Mouse (Mus musculus) stomach, postnatal 0 days (tissue): ENCODE results near the gene Olfr411. TPM values are rescaled to one million over a fixed set of nuclear protein-coding genes. Genes with fewer than 3 reads are reported as not detected.
A peak's percentile ranks its signal among the peaks of the same experiment; 100 is the strongest.

Source experiments
- ATAC-seq: fragments of 200-750 bp; cut with Nextera tagmentation; 2 replicates; pipeline ENCODE4 v1.8.0; 2017; ENCODE audit not compliant: low FRiP score, low TSS enrichment
- DNase-seq: peaks from one replicate; pipeline ENCODE4 v3.0.0-alpha.2; 2016; ENCODE audit warnings: low spot score
- H3K27ac ChIP-seq: fragments of 300-500 bp; sonication (generic); replicated peaks from 2 replicates; pipeline ENCODE4 v1.5.1; 2014; ENCODE audit warnings: mild to moderate bottlenecking, control low read depth
- H3K27me3 ChIP-seq: fragments of 300-500 bp; sonication (generic); 2 replicates; pipeline ENCODE4 v1.6.1; 2014; ENCODE audit warnings: low read length; ENCODE audit not compliant: control insufficient read depth, insufficient read depth
- H3K36me3 ChIP-seq: fragments of 300-500 bp; sonication (generic); 2 replicates; pipeline ENCODE4 v1.6.1; 2014; ENCODE audit warnings: low read length, mixed read lengths; ENCODE audit not compliant: control insufficient read depth, insufficient read depth
- H3K4me1 ChIP-seq: fragments of 300-500 bp; sonication (generic); replicated peaks from 2 replicates; pipeline ENCODE4 v1.6.1; 2014; ENCODE audit warnings: antibody characterized with exemption; ENCODE audit not compliant: control insufficient read depth, insufficient read depth
- H3K4me2 ChIP-seq: fragments of 300-500 bp; sonication (generic); replicated peaks from 2 replicates; pipeline ENCODE4 v1.6.1; 2014; ENCODE audit warnings: low read depth, mild to moderate bottlenecking, control low read depth, moderate library complexity
- H3K4me3 ChIP-seq: fragments of 300-500 bp; sonication (generic); 2 replicates; pipeline ENCODE4 v1.5.1; 2014; ENCODE audit warnings: low read depth, low read length, control low read depth
- H3K9ac ChIP-seq: fragments of 300-500 bp; sonication (generic); 2 replicates; pipeline ENCODE4 v1.6.1; 2014; ENCODE audit warnings: mild to moderate bottlenecking, low read length, control low read depth, mixed read lengths
- H3K9me3 ChIP-seq: fragments of 300-500 bp; sonication (generic); 2 replicates; pipeline ENCODE4 v1.6.1; 2016; ENCODE audit warnings: low read length; ENCODE audit not compliant: control insufficient read depth
- CTCF ChIP-seq: IDR thresholded peaks from 2 replicates; pipeline ENCODE4 v1.5.1; 2016; ENCODE audit warnings: antibody characterized with exemption, low read depth, mild to moderate bottlenecking, moderate library complexity
- EP300 ChIP-seq: optimal IDR thresholded peaks from 2 replicates; pipeline ENCODE3; 2016; ENCODE audit warnings: antibody characterized with exemption
- whole genome bisulfite sequencing: fragments of 180-500 bp; shearing (Covaris S2); extraction: QIAGEN DNeasy Blood & Tissue Kit; methylation state at CpG from one replicate; pipeline ENCODE4 v1.1.7; 2014; 5-methylcytosine and 5-hydroxymethylcytosine counted together
- polyA plus RNA-seq: library from polyadenylated mRNA; unstranded; fragments of >200 nt; fragmentation: Nextera tagmentation; extraction: Ambion mirVana; gene quantifications from 2 replicates; pipeline ENCODE4 v1.2.1, GENCODE M21; 2015

Gene Olfr411
- polyA plus RNA-seq: not detected in 2 replicates

- Histone ChIP-seq H3K27me3 (no peaks in the 10 kb centered on the region), H3K9ac (no peak within 1 kb of the TSS), H3K4me2 (no peak within 1 kb of the TSS), H3K4me3 (no peak within 1 kb of the TSS), H3K4me1 (no peaks in the 10 kb centered on the region), H3K9me3 (no peaks in the 10 kb centered on the region), H3K27ac (no peak within 1 kb of the TSS), H3K36me3 (no peaks in the 10 kb centered on the region)
- 83% methylated on average over 3 of the region's 3 CpGs for WGBS
- DNase-seq: no peak
- ATAC-seq: no peak
- TF ChIP-seq CTCF (no peak), EP300 (no peak)
Measured at GRCm38 (mm10) chr11:74352550-74352949, at the start of gene Olfr411. TSS of gene Olfr411 (minus strand) at chr11:74352650.

GRCm38 (mm10) chr11:74402126-74402525 is 49.7 kb upstream of the Olfr411 start:
- WGBS: 38% methylated on average over 2 of the region's 2 CpGs
- H3K4me3 ChIP-seq: no peak overlapping the region
- H3K9me3 ChIP-seq: no peaks in the 10 kb centered on the region
- no peaks in the 10 kb centered on the region for H3K4me1 ChIP-seq
- no peaks in the 10 kb centered on the region; the same call in 1 of the 2 replicates for H3K36me3 ChIP-seq
- ATAC-seq: no peak
- no peaks in the 10 kb centered on the region for H3K27me3 ChIP-seq
- H3K27ac ChIP-seq: no peak overlapping the region
- H3K4me2 ChIP-seq: no peak overlapping the region
- H3K9ac ChIP-seq: no peak overlapping the region
- DNase-seq: no peak
- TF ChIP-seq EP300 (no peak), CTCF (peak; percentile 75)

GRCm38 (mm10) chr11:74395583-74395982 is 43.1 kb upstream of the Olfr411 start:
- H3K9ac ChIP-seq: no peak overlapping the region
- 85% methylated on average over 18 of the region's 18 CpGs for WGBS

GRCm38 (mm10) chr11:74393489-74393888 is 41.0 kb upstream of the Olfr411 start:
- Histone ChIP-seq H3K4me1 (no peaks in the 10 kb centered on the region), H3K4me2 (no peak overlapping the region), H3K9me3 (no peaks in the 10 kb centered on the region), H3K9ac (no peak overlapping the region), H3K27ac (no peak overlapping the region), H3K27me3 (no peaks in the 10 kb centered on the region), H3K36me3 (no peaks in the 10 kb centered on the region; the same call in 1 of the 2 replicates), H3K4me3 (no peak overlapping the region)
- DNase-seq: no peak
- 79% methylated on average over 5 of the region's 5 CpGs for whole genome bisulfite sequencing
- ATAC-seq: no peak
- TF ChIP-seq CTCF (no peak), EP300 (no peak)

More at GRCm38 (mm10) chr11:74395583-74395982, 43.1 kb upstream of the Olfr411 start:
- Histone ChIP-seq H3K4me3 (no peak overlapping the region), H3K36me3 (no peaks in the 10 kb centered on the region; the same call in 1 of the 2 replicates), H3K4me1 (no peaks in the 10 kb centered on the region), H3K4me2 (no peak overlapping the region), H3K27ac (no peak overlapping the region), H3K27me3 (no peaks in the 10 kb centered on the region), H3K9me3 (no peaks in the 10 kb centered on the region)
- no peak for ATAC-seq
- TF ChIP-seq CTCF (no peak), EP300 (no peak)
- DNase-seq: no peak

- 82% methylated on average over 6 of the region's 6 CpGs for WGBS
- TF ChIP-seq CTCF (no peak), EP300 (no peak)
- no peak overlapping the region for H3K27ac ChIP-seq
- no peak overlapping the region for H3K9ac ChIP-seq
- no peaks in the 10 kb centered on the region for H3K4me1 ChIP-seq
- DNase-seq (no peak), ATAC-seq (no peak)
- H3K4me3 ChIP-seq: no peak overlapping the region
- no peak overlapping the region for H3K4me2 ChIP-seq
- H3K27me3 ChIP-seq: no peaks in the 10 kb centered on the region
- no peaks in the 10 kb centered on the region; the same call in 1 of the 2 replicates for H3K36me3 ChIP-seq
- no peaks in the 10 kb centered on the region for H3K9me3 ChIP-seq
Measured at GRCm38 (mm10) chr11:74392903-74393302, 40.5 kb upstream of the Olfr411 start.

GRCm38 (mm10) chr11:74391899-74392298 is 39.4 kb upstream of the Olfr411 start:
- 74% methylated on average over 11 of the region's 11 CpGs for WGBS
- Histone ChIP-seq H3K36me3 (no peaks in the 10 kb centered on the region; the same call in 1 of the 2 replicates), H3K9ac (no peak overlapping the region), H3K27me3 (no peaks in the 10 kb centered on the region), H3K4me2 (no peak overlapping the region), H3K4me1 (no peaks in the 10 kb centered on the region), H3K27ac (no peak overlapping the region), H3K9me3 (no peaks in the 10 kb centered on the region), H3K4me3 (no peak overlapping the region)
- no peak for ATAC-seq
- TF ChIP-seq CTCF: no peak
- TF ChIP-seq EP300: no peak
- DNase-seq: no peak
